Mouse (Mus musculus) kidney, adult 2 months (tissue): ENCODE measurements around the gene Sox6.

ENCODE experiments used
- CTCF ChIP-seq: fragments of 200-500 bp; conservative IDR thresholded peaks from 2 replicates; pipeline ENCODE4 v1.5.1; 2011; ENCODE audit warnings: low read depth, mild to moderate bottlenecking, control low read depth, low read length, moderate library complexity, mixed read lengths; ENCODE audit not compliant: insufficient read depth, insufficient read length
- POLR2A ChIP-seq: fragments of 200-500 bp; IDR thresholded peaks from one replicate; pipeline ENCODE4 v1.6.1; 2011; ENCODE audit warnings: low read depth, low read length, control low read depth

GRCm38 (mm10) chr7:115789116-115789823 lies 249.3 kb downstream of the Sox6 start:
- no peak for TF ChIP-seq CTCF
- no peak for TF ChIP-seq POLR2A
